Mouse (Mus musculus) midbrain, embryonic 12.5 days (tissue): ENCODE data around the gene Gm20403. TPM values are rescaled to one million over a fixed set of nuclear protein-coding genes. Genes with fewer than 3 reads are reported as not detected.
"Not testable (repeated sequence)": the region's sequence is repeated elsewhere in the genome, so short reads cannot be mapped to it uniquely, and the experiment has no call there.

Source experiments
- ATAC-seq: fragments of 200-750 bp; cut with Nextera tagmentation; 2 replicates; pipeline ENCODE4 v1.8.0; 2017; ENCODE audit warnings: low read depth, moderate TSS enrichment, moderate library complexity; ENCODE audit not compliant: low FRiP score
- H3K27ac ChIP-seq: fragments of 300-500 bp; sonication (generic); replicated peaks from 2 replicates; pipeline ENCODE4 v1.5.1; 2016; ENCODE audit warnings: mild to moderate bottlenecking
- H3K27me3 ChIP-seq: fragments of 300-500 bp; sonication (generic); 2 replicates; pipeline ENCODE4 v1.6.1; 2016; ENCODE audit warnings: mild to moderate bottlenecking
- H3K36me3 ChIP-seq: fragments of 300-500 bp; sonication (generic); 2 replicates; pipeline ENCODE4 v1.6.1; 2016
- H3K4me1 ChIP-seq: fragments of 300-500 bp; sonication (generic); 2 replicates; pipeline ENCODE4 v1.6.1; 2016
- H3K4me2 ChIP-seq: fragments of 300-500 bp; sonication (generic); replicated peaks from 2 replicates; pipeline ENCODE4 v1.6.1; 2016; ENCODE audit warnings: mild to moderate bottlenecking, moderate library complexity
- H3K4me3 ChIP-seq: fragments of 300-500 bp; sonication (generic); 2 replicates; pipeline ENCODE4 v1.5.1; 2016; ENCODE audit warnings: mild to moderate bottlenecking
- H3K9ac ChIP-seq: fragments of 300-500 bp; sonication (generic); replicated peaks from 2 replicates; pipeline ENCODE4 v1.6.1; 2016; ENCODE audit warnings: mild to moderate bottlenecking, moderate library complexity
- H3K9me3 ChIP-seq: fragments of 300-500 bp; sonication (generic); 2 replicates; pipeline ENCODE4 v1.6.1; 2016; ENCODE audit warnings: mild to moderate bottlenecking
- WGBS: fragments of 180-500 bp; shearing (Covaris S2); methylation state at CpG from one replicate; pipeline ENCODE4 v1.1.7; 2016; 5-methylcytosine and 5-hydroxymethylcytosine counted together
- polyA plus RNA-seq: library from polyadenylated mRNA; unstranded; fragments of >200 nt; fragmentation: Nextera tagmentation; extraction: Ambion mirVana; gene quantifications from 2 replicates; pipeline ENCODE4 v1.2.1, GENCODE M21; 2016

The Gm20403 gene
- polyA plus RNA-seq, 1 experiment from 2014 or later = not detected

DNA sequence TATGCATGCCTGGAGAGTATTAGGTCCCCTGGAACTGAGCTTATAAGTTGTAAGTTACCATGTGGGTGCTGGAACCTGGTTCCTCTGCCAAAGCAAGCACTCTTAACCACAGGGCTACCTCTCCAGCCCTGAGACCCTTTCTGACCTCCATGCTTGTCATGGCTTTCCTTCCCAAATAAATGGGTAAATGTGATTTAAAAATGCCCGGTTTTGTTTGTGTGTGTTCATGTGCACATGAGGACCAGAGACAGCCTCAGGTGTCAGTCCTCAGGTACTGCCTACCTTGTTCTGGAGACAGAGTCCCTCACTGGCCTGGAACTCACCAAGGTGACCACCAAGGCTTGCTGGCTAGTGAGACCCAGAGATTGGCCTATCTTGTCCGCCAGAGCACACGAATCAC is 18.1 kb upstream of the Gm20403 start:
- H3K27ac ChIP-seq = no peak overlapping the region
- no peak overlapping the region for H3K4me3 ChIP-seq
- WGBS = 96% methylated on average over 3 of the region's 3 CpGs
- no peaks in the 10 kb centered on the region for H3K27me3 ChIP-seq
- H3K9ac ChIP-seq = no peak overlapping the region
- ATAC-seq = no peak
- H3K36me3 ChIP-seq = no peaks in the 10 kb centered on the region
- H3K9me3 ChIP-seq = no peaks in the 10 kb centered on the region
- no peak overlapping the region for H3K4me2 ChIP-seq
- H3K4me1 ChIP-seq = no peaks in the 10 kb centered on the region

DNA sequence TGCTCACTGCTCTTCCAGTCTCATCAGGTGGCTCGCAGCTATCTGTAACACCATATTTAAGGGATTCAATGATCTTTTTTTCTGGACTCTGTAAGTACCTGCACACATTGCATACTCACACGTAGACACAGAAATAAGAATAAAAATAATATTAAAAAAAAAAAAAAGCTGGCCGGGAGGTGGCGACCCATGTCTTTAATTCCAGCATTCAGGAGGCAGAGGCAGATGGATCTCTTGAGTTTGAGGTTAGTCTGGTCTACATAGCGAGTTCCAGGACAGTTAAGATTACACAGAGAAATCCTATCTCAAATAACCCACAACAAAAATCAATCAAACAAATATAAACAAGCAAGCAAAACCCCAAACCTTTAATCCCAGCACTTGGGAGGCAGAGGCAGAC is 17.5 kb upstream of the Gm20403 start:
- Histone ChIP-seq H3K36me3 (no peaks in the 10 kb centered on the region), H3K27me3 (no peaks in the 10 kb centered on the region), H3K4me2 (no peak overlapping the region), H3K4me3 (no peak overlapping the region), H3K27ac (no peak overlapping the region), H3K4me1 (no peaks in the 10 kb centered on the region), H3K9me3 (no peaks in the 10 kb centered on the region), H3K9ac (no peak overlapping the region)
- ATAC-seq = no peak
- WGBS = 93% methylated on average over 5 of the region's 5 CpGs

DNA sequence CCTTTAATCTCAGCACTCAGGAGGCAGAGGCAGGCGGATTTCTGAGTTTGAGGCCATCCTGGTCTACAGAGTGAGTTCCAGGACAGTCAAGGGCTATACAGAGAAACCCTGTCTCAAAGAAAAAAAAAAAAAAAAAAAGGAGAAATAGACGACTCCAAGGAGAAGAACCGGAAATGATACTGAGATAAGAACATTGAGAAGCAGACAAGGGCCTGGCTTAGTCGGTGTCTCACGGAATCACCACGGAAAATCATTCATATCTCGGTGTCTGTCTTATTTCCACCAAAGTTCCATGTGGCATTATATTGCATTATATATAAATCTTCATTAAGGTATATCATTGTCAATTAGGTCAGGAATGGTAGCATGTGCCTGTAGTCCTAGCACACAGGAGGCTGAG is 16.2 kb upstream of the Gm20403 start:
- H3K27me3 ChIP-seq, H3K9ac ChIP-seq, H3K27ac ChIP-seq, H3K4me2 ChIP-seq, H3K4me1 ChIP-seq, H3K4me3 ChIP-seq, H3K9me3 ChIP-seq, H3K36me3 ChIP-seq, ATAC-seq: not testable (repeated sequence)
- 89% methylated on average over 7 of the region's 7 CpGs for whole genome bisulfite sequencing

DNA sequence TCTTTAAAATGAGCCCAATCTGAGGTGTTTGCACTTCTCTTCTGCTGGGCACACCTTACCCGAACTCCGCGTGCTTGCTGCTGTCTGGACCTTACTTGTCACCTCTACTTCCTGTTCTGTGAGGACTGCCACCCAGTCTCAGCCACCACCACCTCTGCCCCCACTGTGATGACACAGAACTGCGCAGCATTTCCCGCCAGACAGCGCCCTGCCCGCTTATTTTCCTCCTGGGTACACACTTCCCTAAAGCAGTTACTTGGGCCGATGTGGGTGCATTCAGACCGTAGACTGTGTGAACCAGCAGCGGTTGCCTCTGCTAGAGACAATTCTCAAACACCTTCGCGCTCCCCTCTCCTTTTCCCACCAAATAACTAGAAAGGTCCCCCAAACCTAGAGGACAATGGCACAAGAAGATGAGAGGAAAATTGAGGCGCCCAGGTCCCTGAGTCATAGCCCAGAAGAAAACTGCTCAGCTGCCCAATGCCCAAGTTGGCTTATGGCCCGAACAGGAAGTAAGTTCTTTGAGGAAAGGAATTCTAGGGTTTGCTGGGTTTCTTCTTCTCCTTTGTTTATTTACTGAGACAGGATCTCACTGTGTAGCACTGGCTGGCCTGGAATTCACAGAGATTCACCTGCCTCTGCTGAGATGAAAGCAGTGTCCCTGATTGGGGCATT is 12.8 kb upstream of the Gm20403 start:
- H3K9me3 ChIP-seq = no peaks in the 10 kb centered on the region
- no peaks in the 10 kb centered on the region for H3K4me1 ChIP-seq
- 82% methylated on average over 14 of the region's 14 CpGs for WGBS
- no peak overlapping the region for H3K9ac ChIP-seq
- no peak overlapping the region for H3K4me3 ChIP-seq
- no peaks in the 10 kb centered on the region for H3K27me3 ChIP-seq
- no peak overlapping the region for H3K4me2 ChIP-seq
- ATAC-seq = no peak
- no peaks in the 10 kb centered on the region for H3K36me3 ChIP-seq
- H3K27ac ChIP-seq = no peak overlapping the region

DNA sequence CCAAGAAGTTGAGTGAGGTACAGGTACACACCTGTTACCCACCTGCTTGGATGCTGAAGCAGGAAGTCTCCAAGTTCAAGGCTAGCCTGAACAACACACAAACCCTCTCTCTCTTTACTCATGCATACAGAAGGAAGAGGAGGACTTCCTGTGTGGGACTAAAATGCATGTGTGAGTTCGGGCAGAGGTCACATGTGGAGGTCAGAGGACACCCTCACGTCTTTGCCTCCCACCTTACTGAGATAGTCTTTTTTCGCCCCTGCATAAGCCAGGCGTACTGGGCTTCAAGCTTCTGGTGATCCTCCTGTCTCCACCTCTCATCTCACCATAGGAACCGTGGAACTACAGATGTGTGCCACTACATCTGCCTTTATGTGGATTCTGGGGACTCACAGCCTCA is 12.1 kb upstream of the Gm20403 start:
- ATAC-seq = no peak
- Histone ChIP-seq H3K27ac (no peak overlapping the region), H3K9ac (no peak overlapping the region), H3K4me3 (no peak overlapping the region), H3K9me3 (no peaks in the 10 kb centered on the region), H3K4me1 (no peaks in the 10 kb centered on the region), H3K4me2 (no peak overlapping the region), H3K27me3 (no peaks in the 10 kb centered on the region), H3K36me3 (no peaks in the 10 kb centered on the region)
- WGBS = 84% methylated on average over 5 of the region's 5 CpGs

DNA sequence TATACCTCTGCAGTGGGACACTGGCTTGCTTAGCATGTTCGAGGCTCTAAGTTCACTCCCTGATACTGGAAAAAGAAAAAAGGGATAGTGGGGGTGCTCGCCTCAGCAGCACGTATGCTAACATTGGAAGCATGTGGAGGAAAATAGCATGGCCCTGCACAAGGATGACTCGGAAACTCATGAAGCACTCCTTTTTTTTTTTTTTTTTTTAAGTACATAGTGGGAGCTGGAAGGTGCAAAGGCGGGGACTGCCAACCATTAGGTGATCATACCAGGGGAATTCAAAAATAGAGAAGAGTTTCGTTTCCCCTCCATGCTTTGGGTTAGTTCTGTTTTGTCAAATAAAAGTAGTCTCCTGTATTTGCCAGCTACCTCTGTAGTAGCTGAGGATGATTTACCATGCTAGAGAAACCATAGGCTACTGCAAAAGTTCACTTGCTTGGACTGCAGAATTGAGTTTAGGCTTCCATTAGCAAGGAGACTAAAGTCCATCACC is 10.7 kb upstream of the Gm20403 start:
- no peak for ATAC-seq
- Histone ChIP-seq H3K4me3 (no peak overlapping the region), H3K4me2 (no peak overlapping the region), H3K9ac (no peak overlapping the region), H3K9me3 (no peaks in the 10 kb centered on the region), H3K27me3 (no peaks in the 10 kb centered on the region), H3K4me1 (no peaks in the 10 kb centered on the region), H3K27ac (no peak overlapping the region), H3K36me3 (no peaks in the 10 kb centered on the region)
- 88% methylated on average over 6 of the region's 6 CpGs for WGBS

DNA sequence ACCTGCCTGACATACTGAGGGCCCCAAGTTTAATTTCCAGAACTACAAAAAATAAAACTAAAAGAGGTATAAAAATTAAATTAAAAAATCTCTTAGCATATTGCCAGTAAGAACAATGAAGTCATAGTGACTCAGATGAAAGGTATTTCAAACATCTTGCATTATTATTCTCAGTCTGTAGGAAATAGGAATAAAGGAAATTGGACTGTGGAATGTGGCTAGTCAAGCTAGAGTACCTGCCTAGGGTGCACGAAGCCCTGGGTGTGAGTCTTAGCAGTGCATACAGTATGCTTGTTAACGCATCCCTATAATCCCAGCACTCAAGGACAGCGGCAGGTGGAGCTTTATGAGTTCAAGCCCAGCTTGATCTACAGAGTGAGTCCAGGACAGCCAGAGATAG is 9.6 kb upstream of the Gm20403 start:
- Histone ChIP-seq H3K9ac (no peak overlapping the region), H3K27ac (no peak overlapping the region), H3K27me3 (no peaks in the 10 kb centered on the region), H3K4me1 (no peaks in the 10 kb centered on the region), H3K4me2 (no peak overlapping the region), H3K4me3 (no peak overlapping the region), H3K9me3 (no peaks in the 10 kb centered on the region), H3K36me3 (no peaks in the 10 kb centered on the region)
- no peak for ATAC-seq
- 77% methylated on average over 3 of the region's 3 CpGs for WGBS

DNA sequence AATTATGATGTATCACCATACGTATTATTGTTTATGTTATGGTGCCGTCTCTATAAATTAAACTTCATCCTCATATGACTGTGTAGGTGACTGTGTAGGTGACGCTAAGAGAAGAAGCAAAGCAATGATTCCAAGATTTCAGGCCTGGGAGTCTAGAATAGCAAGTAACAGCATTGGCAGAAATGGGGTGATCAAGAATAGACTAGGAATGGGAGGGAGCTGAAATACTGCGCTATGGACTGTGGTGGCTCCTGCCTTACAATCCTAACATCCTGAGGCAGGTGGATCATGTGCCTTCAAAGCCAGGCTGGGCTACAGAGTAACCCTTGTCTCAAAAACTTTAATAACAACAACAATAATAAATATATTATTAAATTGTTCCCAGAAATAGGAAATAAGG is 8.1 kb upstream of the Gm20403 start:
- H3K27me3 ChIP-seq = no peaks in the 10 kb centered on the region
- WGBS = 93% methylated on average over 4 of the region's 4 CpGs
- H3K4me2 ChIP-seq = no peak overlapping the region
- H3K36me3 ChIP-seq = no peaks in the 10 kb centered on the region
- no peak overlapping the region for H3K4me3 ChIP-seq
- H3K9me3 ChIP-seq = no peaks in the 10 kb centered on the region
- no peak overlapping the region for H3K9ac ChIP-seq
- no peaks in the 10 kb centered on the region for H3K4me1 ChIP-seq
- no peak for ATAC-seq
- no peak overlapping the region for H3K27ac ChIP-seq

DNA sequence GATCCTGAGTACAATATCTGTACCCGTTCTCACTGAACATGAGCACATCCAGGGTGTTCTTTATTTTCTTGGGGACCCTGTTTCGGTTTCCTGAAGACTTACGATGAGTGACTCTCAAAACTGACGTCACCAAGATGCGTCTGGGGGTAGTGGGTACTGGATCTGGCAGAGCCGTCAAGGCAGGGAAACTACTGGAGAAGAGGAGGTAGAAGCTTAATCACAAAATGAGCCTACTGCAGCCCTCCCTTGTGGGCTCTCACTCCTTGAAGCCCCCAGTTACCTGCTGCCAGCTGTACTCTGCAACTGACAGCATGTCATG is 7.7 kb upstream of the Gm20403 start:
- 80% methylated on average over 6 of the region's 6 CpGs for WGBS
- Histone ChIP-seq H3K4me2 (no peak overlapping the region), H3K36me3 (no peaks in the 10 kb centered on the region), H3K4me3 (no peak overlapping the region), H3K27me3 (no peaks in the 10 kb centered on the region), H3K9ac (no peak overlapping the region), H3K27ac (no peak overlapping the region), H3K9me3 (no peaks in the 10 kb centered on the region), H3K4me1 (no peaks in the 10 kb centered on the region)
- no peak for ATAC-seq

DNA sequence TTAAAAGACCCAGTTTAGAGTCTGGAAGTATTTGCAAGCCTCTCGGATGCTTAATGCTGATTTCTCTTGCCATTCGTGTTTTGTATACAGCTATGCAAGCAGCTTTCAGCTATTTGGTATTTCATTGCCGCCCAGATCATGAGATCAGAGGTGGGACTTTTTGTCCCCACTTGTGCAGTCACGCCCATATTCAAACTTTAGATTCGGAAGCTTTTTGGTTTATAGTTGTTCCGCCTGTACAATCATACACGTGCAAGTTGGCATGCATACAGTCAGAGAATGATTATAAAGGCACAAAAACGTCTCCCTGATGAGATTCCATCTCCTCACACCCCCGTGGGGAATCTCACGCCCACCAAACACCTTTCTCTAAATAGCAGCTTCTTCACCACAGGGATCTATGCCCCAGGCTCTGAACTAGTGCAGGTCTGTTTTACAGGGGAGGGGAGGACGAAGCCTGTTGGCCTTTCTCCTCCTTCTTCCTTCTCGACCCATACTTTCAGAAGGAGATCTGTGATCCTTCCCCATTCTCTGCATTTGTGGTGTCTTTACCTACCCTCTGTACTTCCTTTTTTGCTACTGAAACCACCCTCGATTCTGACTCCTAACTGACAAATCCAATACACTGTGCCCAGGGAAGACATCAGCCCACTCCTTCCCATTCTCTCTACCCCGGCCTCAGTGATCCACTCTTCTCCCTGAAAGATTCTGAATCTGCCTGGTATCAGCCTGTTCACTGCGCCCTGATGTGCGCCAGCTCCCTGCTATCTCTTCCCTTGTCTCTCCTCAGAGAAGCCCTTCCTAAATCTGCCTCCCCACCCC is 7.1 kb upstream of the Gm20403 start:
- no peak overlapping the region for H3K9ac ChIP-seq
- WGBS = 78% methylated on average over 16 of the region's 16 CpGs
- no peak for ATAC-seq
- H3K36me3 ChIP-seq = no peaks in the 10 kb centered on the region
- H3K9me3 ChIP-seq = no peaks in the 10 kb centered on the region
- H3K4me3 ChIP-seq = no peak overlapping the region
- no peaks in the 10 kb centered on the region for H3K27me3 ChIP-seq
- H3K27ac ChIP-seq = no peak overlapping the region
- H3K4me2 ChIP-seq = no peak overlapping the region
- H3K4me1 ChIP-seq = no peaks in the 10 kb centered on the region

DNA sequence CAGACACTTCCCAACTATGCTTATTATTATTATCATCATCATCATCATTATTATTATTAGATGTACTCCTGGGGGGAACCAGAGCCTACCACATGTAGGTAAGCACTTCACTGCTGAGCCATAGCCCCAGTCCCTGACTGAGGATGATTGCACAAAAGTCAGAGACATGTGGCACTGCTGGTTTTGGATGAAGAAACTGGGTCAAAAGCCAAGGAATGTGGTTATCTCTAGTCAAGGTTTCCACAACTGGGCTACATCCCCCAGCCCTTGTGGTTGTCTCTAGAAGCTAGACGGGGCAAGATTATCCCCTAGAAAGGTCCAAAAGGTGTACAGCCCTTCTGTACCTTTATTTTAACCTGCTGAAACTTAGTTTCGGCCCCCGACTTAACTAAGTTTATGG is 6.5 kb upstream of the Gm20403 start:
- 92% methylated on average over 3 of the region's 3 CpGs for WGBS
- no peak for ATAC-seq
- H3K4me3 ChIP-seq = no peak overlapping the region

DNA sequence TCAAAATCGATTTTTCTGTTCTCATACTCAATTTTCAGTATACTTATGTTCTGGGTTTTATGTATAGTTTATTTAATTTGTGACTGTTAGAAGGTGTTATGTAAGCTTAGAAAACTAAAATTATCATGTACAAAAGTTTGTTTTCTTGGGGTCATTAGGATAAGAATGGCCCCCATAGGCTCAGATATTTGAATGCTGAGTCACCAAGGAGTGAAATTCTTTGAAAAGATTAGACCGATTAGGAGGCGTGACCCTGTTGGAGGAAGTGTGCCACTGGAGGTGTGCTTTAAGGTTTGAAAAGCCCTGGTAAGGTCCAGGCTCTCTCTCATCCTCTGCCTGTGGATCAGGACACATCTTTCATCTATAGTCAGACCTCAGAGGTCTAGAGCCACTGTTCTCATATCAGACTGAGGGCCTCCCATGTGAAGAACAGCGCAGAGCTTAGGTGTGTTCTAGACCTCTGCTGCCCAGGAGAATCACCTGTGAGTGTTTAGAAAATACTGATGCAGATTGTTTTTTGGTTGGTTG is 2.1 kb upstream of the Gm20403 start:
- Histone ChIP-seq H3K27me3 (no peaks in the 10 kb centered on the region), H3K27ac (no peak overlapping the region), H3K36me3 (no peaks in the 10 kb centered on the region), H3K4me2 (no peak overlapping the region), H3K9me3 (no peaks in the 10 kb centered on the region), H3K4me3 (no peak overlapping the region), H3K9ac (no peak overlapping the region), H3K4me1 (peaks cover 4% of the 10 kb centered on the region; the same call in 1 of the 2 replicates)
- 75% methylated on average over 4 of the region's 4 CpGs for WGBS
- ATAC-seq = no peak

More for the DNA sequence above, 6.5 kb upstream of the Gm20403 start:
- Histone ChIP-seq H3K4me1 (no peaks in the 10 kb centered on the region), H3K4me2 (no peak overlapping the region), H3K27ac (no peak overlapping the region), H3K9ac (no peak overlapping the region), H3K9me3 (no peaks in the 10 kb centered on the region), H3K27me3 (no peaks in the 10 kb centered on the region), H3K36me3 (no peaks in the 10 kb centered on the region)
